Mouse (Mus musculus) layer of hippocampus, adult 9-11 months (tissue): ENCODE data around the gene Atp6v0c.
"Not testable (repeated sequence)": the region's sequence is repeated elsewhere in the genome, so short reads cannot be mapped to it uniquely, and the experiment has no call there.

Experiments
- DNase-seq: peaks from one replicate; pipeline ENCODE4 v3.0.0; 2022

Gene Atp6v0c

GRCm38 (mm10) chr17:24155742-24156141 lies 13.8 kb downstream of the Atp6v0c start:
- DNase-seq: no peak

GRCm38 (mm10) chr17:24154463-24154862 lies 15.0 kb downstream of the Atp6v0c start:
- no peak for DNase-seq

- DNase-seq: peak; percentile 69
Measured at GRCm38 (mm10) chr17:24151890-24152563, 17.5 kb downstream of the Atp6v0c start.

- no peak for DNase-seq
Measured at GRCm38 (mm10) chr17:24151382-24151781, 18.1 kb downstream of the Atp6v0c start.

- DNase-seq: no peak
Measured at GRCm38 (mm10) chr17:24150824-24151223, 18.7 kb downstream of the Atp6v0c start, which contains the start of gene Pdpk1. TSS of gene Pdpk1 (minus strand) at chr17:24150924.

- no peak for DNase-seq
Measured at GRCm38 (mm10) chr17:24149421-24149820, 20.1 kb downstream of the Atp6v0c start.

GRCm38 (mm10) chr17:24142897-24143296 lies 26.6 kb downstream of the Atp6v0c start:
- no peak for DNase-seq

- DNase-seq: peak; percentile 98
Measured at GRCm38 (mm10) chr17:24141425-24141920, 28.0 kb downstream of the Atp6v0c start.

GRCm38 (mm10) chr17:24140845-24141424 lies 28.6 kb downstream of the Atp6v0c start:
- no peak for DNase-seq

GRCm38 (mm10) chr17:24139968-24140367 lies 29.5 kb downstream of the Atp6v0c start:
- DNase-seq: no peak

GRCm38 (mm10) chr17:24139256-24139655 lies 30.2 kb downstream of the Atp6v0c start:
- no peak for DNase-seq

GRCm38 (mm10) chr17:24137226-24137880 lies 32.1 kb downstream of the Atp6v0c start:
- DNase-seq: no peak

- DNase-seq: no peak
Measured at GRCm38 (mm10) chr17:24134062-24134461, 35.4 kb downstream of the Atp6v0c start.

GRCm38 (mm10) chr17:24132919-24133318 lies 36.6 kb downstream of the Atp6v0c start:
- DNase-seq: not testable (repeated sequence)

- DNase-seq: no peak
Measured at GRCm38 (mm10) chr17:24131570-24131969, 37.9 kb downstream of the Atp6v0c start.

- DNase-seq: not testable (repeated sequence)
Measured at GRCm38 (mm10) chr17:24129246-24129645, 40.3 kb downstream of the Atp6v0c start.

GRCm38 (mm10) chr17:24127592-24127991 lies 41.9 kb downstream of the Atp6v0c start:
- DNase-seq: no peak

GRCm38 (mm10) chr17:24126801-24127200 lies 42.7 kb downstream of the Atp6v0c start:
- DNase-seq: no peak

GRCm38 (mm10) chr17:24119446-24119845 lies 50.1 kb downstream of the Atp6v0c start:
- DNase-seq: no peak
